Mouse (Mus musculus) bone marrow macrophage, adult 2 months (primary cell): ENCODE data around the gene Rapgef4.

Source experiments
- CTCF ChIP-seq: IDR thresholded peaks from 2 replicates; pipeline ENCODE4 v1.5.1; 2012; ENCODE audit warnings: low read depth, mild to moderate bottlenecking, low read length, moderate library complexity
- POLR2A ChIP-seq: IDR thresholded peaks from 2 replicates; pipeline ENCODE4 v1.6.1; 2012; ENCODE audit warnings: mild to moderate bottlenecking, low read depth, low read length, borderline replicate concordance

GRCm38 (mm10) chr2:72181443-72181842 is 200.4 kb downstream of the Rapgef4 start:
- TF ChIP-seq CTCF, result no peak
- no peak for TF ChIP-seq POLR2A
